ENCODE assay signal across 1 mouse cellular context in the genomic region with DNA sequence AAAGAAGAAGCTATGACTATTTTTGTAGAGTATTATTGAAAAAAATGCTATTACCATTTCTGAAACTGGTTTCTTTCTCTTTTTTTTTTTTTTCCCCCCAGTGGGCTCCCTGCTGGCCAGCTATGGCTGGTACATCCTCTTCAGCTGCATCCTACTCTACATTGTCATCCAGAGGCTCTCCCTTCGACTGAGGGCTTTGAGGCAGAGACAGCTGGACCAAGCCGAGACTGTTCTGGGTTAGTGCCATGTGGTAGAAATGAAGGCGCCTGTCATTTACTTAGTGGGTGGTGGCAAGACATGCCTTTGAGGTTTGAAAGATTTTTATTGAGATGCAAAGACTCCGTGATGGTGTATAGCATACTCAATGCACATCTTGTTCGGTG.
TF ChIP-seq lines count a peak whose summit lies in the region.

No protein-coding gene starts in this region.

TF ChIP-seq in ES-E14, 5 proteins besides CTCF, POLR2A, EP300 and RAD21:
- TF ChIP-seq ZNF384 (IDR thresholded peaks at IDR 0.05; ENCODE audit: low read depth, low read length) (peak; percentile 89), HCFC1 (IDR thresholded peaks at IDR 0.05; ENCODE audit: borderline replicate concordance, insufficient read depth, low read length) (no peak)
